Mouse (Mus musculus) adrenal gland, postnatal 14 days (tissue): ENCODE data around the gene Gfi1. TPM values are rescaled to one million over a fixed set of nuclear protein-coding genes. Genes with fewer than 3 reads are reported as not detected.
A peak's percentile ranks its signal among the peaks of the same experiment; 100 is the strongest.

Source experiments
- DNase-seq: peaks from one replicate; pipeline ENCODE4 v3.0.0; 2021; ENCODE audit warnings: mixed read lengths
- total RNA-seq: library from RNA; stranded (reverse); gene quantifications from 2 replicates; pipeline ENCODE4 v1.2.3, GENCODE M21; 2021

Gene Gfi1
- total RNA-seq, 1 experiment from 2014 or later, result 0.30 TPM

GRCm38 (mm10) chr5:107722661-107723532 is 2.9 kb downstream of the Gfi1 start:
- peak; percentile 11 for DNase-seq

GRCm38 (mm10) chr5:107721638-107722011 is 4.2 kb downstream of the Gfi1 start:
- no peak for DNase-seq

- no peak for DNase-seq
These were observed 4.7 kb downstream of the Gfi1 start for GRCm38 (mm10) chr5:107720991-107721637.

GRCm38 (mm10) chr5:107720511-107720910 is 5.3 kb downstream of the Gfi1 start:
- DNase-seq, result no peak

- no peak for DNase-seq
These were observed 6.0 kb downstream of the Gfi1 start for GRCm38 (mm10) chr5:107719786-107720185.

GRCm38 (mm10) chr5:107719209-107719608 is 6.6 kb downstream of the Gfi1 start:
- no peak for DNase-seq

- DNase-seq, result no peak
These were observed 7.9 kb downstream of the Gfi1 start for GRCm38 (mm10) chr5:107717871-107718361.

- no peak for DNase-seq
These were observed 14.1 kb downstream of the Gfi1 start for GRCm38 (mm10) chr5:107711689-107712088.

GRCm38 (mm10) chr5:107708124-107708797 is 17.6 kb downstream of the Gfi1 start:
- DNase-seq, result no peak

- no peak for DNase-seq
These were observed 19.6 kb downstream of the Gfi1 start for GRCm38 (mm10) chr5:107706262-107706661.

- no peak for DNase-seq
These were observed 20.1 kb downstream of the Gfi1 start for GRCm38 (mm10) chr5:107705756-107706155.

- DNase-seq, result no peak
These were observed 22.6 kb downstream of the Gfi1 start for GRCm38 (mm10) chr5:107703207-107703763.

- DNase-seq, result no peak
These were observed 24.2 kb downstream of the Gfi1 start for GRCm38 (mm10) chr5:107701658-107702057.

GRCm38 (mm10) chr5:107700873-107701272 is 25.0 kb downstream of the Gfi1 start:
- no peak for DNase-seq

- no peak for DNase-seq
These were observed 26.9 kb downstream of the Gfi1 start for GRCm38 (mm10) chr5:107698888-107699287.

- DNase-seq, result no peak
These were observed 30.8 kb downstream of the Gfi1 start for GRCm38 (mm10) chr5:107695019-107695418.

- no peak for DNase-seq
These were observed 37.4 kb downstream of the Gfi1 start for GRCm38 (mm10) chr5:107688499-107688866.

GRCm38 (mm10) chr5:107687592-107688498 is 38.0 kb downstream of the Gfi1 start:
- DNase-seq, result peak; percentile 81

GRCm38 (mm10) chr5:107687161-107687560 is 38.7 kb downstream of the Gfi1 start:
- DNase-seq, result no peak

- DNase-seq, result no peak
These were observed 41.5 kb downstream of the Gfi1 start for GRCm38 (mm10) chr5:107684380-107684779.

GRCm38 (mm10) chr5:107681300-107681699 is 44.5 kb downstream of the Gfi1 start:
- DNase-seq, result no peak

GRCm38 (mm10) chr5:107678392-107678791 is 47.4 kb downstream of the Gfi1 start:
- DNase-seq, result no peak
